Mouse (Mus musculus): ENCODE results near the gene Rgs7. TPM values are rescaled to one million over a fixed set of nuclear protein-coding genes. Genes with fewer than 3 reads are reported as not detected.

The Rgs7 gene
- polyA plus RNA-seq, 1 experiment from 2014 or later, result 58.2 TPM

DNA sequence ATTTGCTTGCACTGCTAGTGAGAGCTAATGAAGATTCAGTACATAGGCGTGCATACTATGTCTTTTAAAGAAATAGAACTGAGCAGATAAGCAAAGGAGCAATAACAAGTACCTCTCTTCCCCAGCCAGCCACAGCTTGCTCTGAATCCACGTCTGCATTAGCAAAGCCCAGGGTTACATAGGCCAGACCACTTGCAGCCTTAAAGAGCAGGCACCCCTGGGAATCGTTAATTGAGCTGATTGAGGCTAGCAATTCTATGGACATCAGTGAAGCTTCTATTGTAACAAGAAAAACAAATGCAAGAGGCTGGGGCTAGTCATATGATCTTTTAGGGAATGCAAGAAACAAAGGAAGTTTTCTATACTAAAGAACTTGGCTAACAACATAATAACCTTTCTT lies 81.9 kb downstream of the Rgs7 start:
- no peak overlapping the region for H3K4me3 ChIP-seq (ENCODE audit: low read depth, low read length)
- H3K9me3 ChIP-seq (ENCODE audit: control insufficient read depth, low read length), result no peaks in the 10 kb centered on the region
- H3K27ac ChIP-seq (ENCODE audit: low read depth, low read length), result no peak overlapping the region
- peaks cover 3% of the 10 kb centered on the region; the same call in 1 of the 2 replicates for H3K4me1 ChIP-seq (ENCODE audit: control insufficient read depth, insufficient read depth, low read length)
- no peak for ATAC-seq (ENCODE audit: low read depth)
- no peaks in the 10 kb centered on the region for H3K27me3 ChIP-seq (ENCODE audit: control insufficient read depth, insufficient read depth, low read length)
- WGBS, result 22% methylated on average over 3 of the region's 3 CpGs
- H3K36me3 ChIP-seq (ENCODE audit: control insufficient read depth, insufficient read depth, low read length), result no peaks in the 10 kb centered on the region
- H3K9ac ChIP-seq (replicated peaks; ENCODE audit: low read depth, low read length), result no peak overlapping the region
- H3K4me2 ChIP-seq (ENCODE audit: low read depth, low read length), result no peak overlapping the region

DNA sequence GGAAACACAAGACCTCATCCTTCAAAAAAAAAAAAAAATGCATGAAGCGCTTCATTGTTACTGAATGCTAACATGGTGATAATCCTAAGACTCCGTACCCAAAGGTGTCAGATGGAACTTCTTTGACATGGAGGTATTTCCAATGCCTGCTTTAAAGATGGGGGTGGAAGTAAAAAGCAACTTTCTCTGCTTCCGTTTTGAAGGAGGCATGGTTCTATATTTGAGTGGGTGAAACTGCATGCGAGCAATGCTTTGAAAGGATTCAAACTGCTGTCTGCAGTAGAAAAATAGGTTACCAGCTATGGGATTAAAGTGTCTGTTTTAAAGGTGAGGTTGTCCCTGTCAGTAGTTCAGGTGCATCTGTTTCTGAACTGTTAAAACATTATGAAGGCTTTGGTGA lies 100.4 kb downstream of the Rgs7 start:
- Histone ChIP-seq H3K4me2 (ENCODE audit: low read depth, low read length) (no peak overlapping the region), H3K4me3 (ENCODE audit: low read depth, low read length) (no peak overlapping the region), H3K27me3 (ENCODE audit: control insufficient read depth, insufficient read depth, low read length) (no peaks in the 10 kb centered on the region), H3K9me3 (ENCODE audit: control insufficient read depth, low read length) (no peaks in the 10 kb centered on the region), H3K9ac (replicated peaks; ENCODE audit: low read depth, low read length) (no peak overlapping the region), H3K27ac (ENCODE audit: low read depth, low read length) (no peak overlapping the region), H3K4me1 (ENCODE audit: control insufficient read depth, insufficient read depth, low read length) (no peaks in the 10 kb centered on the region), H3K36me3 (ENCODE audit: control insufficient read depth, insufficient read depth, low read length) (no peaks in the 10 kb centered on the region)
- 88% methylated on average over 4 of the region's 4 CpGs for WGBS
- no peak for ATAC-seq (ENCODE audit: low read depth)

DNA sequence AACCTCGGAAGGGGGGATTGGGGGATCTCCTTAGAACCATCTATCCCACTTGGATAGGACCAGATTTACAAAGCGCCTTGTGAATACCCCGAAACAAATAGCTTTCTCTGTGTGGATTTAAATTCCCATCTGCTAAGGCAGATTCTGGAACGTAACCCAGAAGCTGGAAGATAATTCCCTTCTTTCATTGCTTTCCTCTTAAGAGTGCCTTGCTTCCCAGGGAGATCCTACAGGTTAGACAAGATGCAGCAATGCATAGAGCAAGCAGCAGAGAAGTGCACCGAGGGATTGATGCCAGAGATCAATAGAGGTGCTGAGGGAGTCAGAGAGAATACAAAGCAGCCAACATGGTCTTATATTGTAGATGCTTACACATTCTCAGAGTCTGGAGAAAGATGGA lies 103.0 kb downstream of the Rgs7 start:
- Histone ChIP-seq H3K9ac (replicated peaks; ENCODE audit: low read depth, low read length) (no peak overlapping the region), H3K4me1 (ENCODE audit: control insufficient read depth, insufficient read depth, low read length) (peaks cover 6% of the 10 kb centered on the region; the same call in 1 of the 2 replicates), H3K27ac (ENCODE audit: low read depth, low read length) (no peak overlapping the region), H3K4me2 (ENCODE audit: low read depth, low read length) (no peak overlapping the region), H3K27me3 (ENCODE audit: control insufficient read depth, insufficient read depth, low read length) (no peaks in the 10 kb centered on the region), H3K36me3 (ENCODE audit: control insufficient read depth, insufficient read depth, low read length) (no peaks in the 10 kb centered on the region), H3K4me3 (ENCODE audit: low read depth, low read length) (no peak overlapping the region), H3K9me3 (ENCODE audit: control insufficient read depth, low read length) (no peaks in the 10 kb centered on the region)
- 77% methylated on average over 5 of the region's 5 CpGs for WGBS
- no peak for ATAC-seq (ENCODE audit: low read depth)

DNA sequence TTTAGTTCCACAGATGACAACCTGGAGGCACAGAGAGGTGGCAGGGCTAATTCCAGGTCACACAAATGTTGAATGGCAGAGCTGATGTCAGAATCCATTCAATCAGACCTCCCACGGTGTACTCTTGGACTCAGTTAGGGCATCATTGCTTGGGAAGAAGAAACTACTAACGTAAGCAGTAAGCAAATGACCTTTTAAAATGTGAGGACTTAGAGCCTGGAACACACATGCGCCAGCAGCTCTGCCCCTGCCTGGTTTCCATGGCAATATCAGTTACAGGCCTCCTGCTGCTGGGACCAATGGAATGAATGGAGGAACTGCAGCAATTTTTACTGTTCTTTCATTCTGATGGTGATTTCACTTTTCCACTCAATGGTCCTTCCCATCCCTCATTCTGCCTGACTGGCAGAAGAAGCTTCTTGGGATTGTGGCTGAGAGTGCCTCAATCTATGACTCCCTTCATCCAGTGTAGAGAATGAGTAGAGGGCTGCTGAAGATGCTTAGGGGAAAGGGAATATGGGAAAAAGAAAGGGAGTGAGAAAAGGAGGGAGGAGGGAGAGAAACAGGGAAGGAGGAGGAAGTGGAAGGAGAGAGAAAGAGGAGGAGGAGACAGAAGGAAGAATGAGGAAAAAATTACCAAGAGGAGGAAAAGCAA lies 106.6 kb downstream of the Rgs7 start:
- Histone ChIP-seq H3K9ac (replicated peaks; ENCODE audit: low read depth, low read length) (no peak overlapping the region), H3K4me1 (ENCODE audit: control insufficient read depth, insufficient read depth, low read length) (peaks cover 6% of the 10 kb centered on the region; the same call in 1 of the 2 replicates), H3K4me2 (ENCODE audit: low read depth, low read length) (no peak overlapping the region), H3K9me3 (ENCODE audit: control insufficient read depth, low read length) (no peaks in the 10 kb centered on the region), H3K4me3 (ENCODE audit: low read depth, low read length) (no peak overlapping the region), H3K36me3 (ENCODE audit: control insufficient read depth, insufficient read depth, low read length) (no peaks in the 10 kb centered on the region), H3K27ac (ENCODE audit: low read depth, low read length) (no peak overlapping the region), H3K27me3 (ENCODE audit: control insufficient read depth, insufficient read depth, low read length) (no peaks in the 10 kb centered on the region)
- WGBS, result 6% methylated on average over 3 of the region's 3 CpGs
- ATAC-seq (ENCODE audit: low read depth), result peak; percentile 94

DNA sequence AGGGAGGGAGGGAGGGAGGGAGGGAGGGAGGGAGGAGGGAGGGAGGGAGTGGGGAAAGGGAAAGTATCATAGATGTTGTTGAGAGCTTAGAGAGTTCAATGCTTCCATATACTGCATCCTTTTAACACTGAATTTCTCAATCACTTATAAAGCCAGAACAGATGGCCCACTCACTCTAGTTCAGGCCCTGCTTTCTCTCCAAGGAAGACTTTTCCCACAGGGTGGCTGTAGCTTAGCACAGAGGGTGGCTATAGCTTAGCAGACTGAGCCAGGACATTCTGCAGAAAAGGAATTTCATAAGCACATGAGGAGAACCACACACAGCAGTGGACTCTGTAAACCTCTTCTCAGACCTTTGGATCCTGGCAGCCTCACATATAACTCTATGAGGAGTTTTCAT lies 119.7 kb downstream of the Rgs7 start:
- Histone ChIP-seq H3K36me3 (ENCODE audit: control insufficient read depth, insufficient read depth, low read length) (no peaks in the 10 kb centered on the region), H3K9me3 (ENCODE audit: control insufficient read depth, low read length) (no peaks in the 10 kb centered on the region), H3K27ac (ENCODE audit: low read depth, low read length) (no peak overlapping the region), H3K4me2 (ENCODE audit: low read depth, low read length) (no peak overlapping the region), H3K9ac (replicated peaks; ENCODE audit: low read depth, low read length) (no peak overlapping the region), H3K4me3 (ENCODE audit: low read depth, low read length) (no peak overlapping the region), H3K27me3 (ENCODE audit: control insufficient read depth, insufficient read depth, low read length) (no peaks in the 10 kb centered on the region), H3K4me1 (ENCODE audit: control insufficient read depth, insufficient read depth, low read length) (no peaks in the 10 kb centered on the region)
- ATAC-seq (ENCODE audit: low read depth), result no peak

DNA sequence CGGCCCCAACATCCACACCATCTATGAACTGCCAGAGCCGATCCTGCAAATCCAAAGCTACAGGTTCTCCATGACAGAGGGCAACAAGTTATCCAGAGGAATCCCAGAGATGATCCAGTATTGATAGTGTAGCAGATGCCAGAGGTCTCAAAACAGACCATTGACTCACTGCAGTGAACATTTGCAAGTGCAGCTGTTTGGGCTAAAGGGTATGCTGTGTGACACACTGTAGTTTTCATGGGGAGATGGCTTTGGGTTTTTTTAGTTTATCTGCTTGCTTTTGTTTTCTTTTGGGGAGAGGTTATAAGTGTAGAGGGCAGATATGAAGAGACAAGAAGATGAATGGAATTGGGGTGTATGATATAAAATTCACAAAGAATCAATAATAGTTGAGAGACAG lies 124.2 kb downstream of the Rgs7 start:
- Histone ChIP-seq H3K36me3 (ENCODE audit: control insufficient read depth, insufficient read depth, low read length) (no peaks in the 10 kb centered on the region), H3K9me3 (ENCODE audit: control insufficient read depth, low read length) (no peaks in the 10 kb centered on the region), H3K27me3 (ENCODE audit: control insufficient read depth, insufficient read depth, low read length) (no peaks in the 10 kb centered on the region), H3K4me1 (ENCODE audit: control insufficient read depth, insufficient read depth, low read length) (no peaks in the 10 kb centered on the region), H3K9ac (replicated peaks; ENCODE audit: low read depth, low read length) (no peak overlapping the region), H3K4me2 (ENCODE audit: low read depth, low read length) (no peak overlapping the region), H3K27ac (ENCODE audit: low read depth, low read length) (no peak overlapping the region), H3K4me3 (ENCODE audit: low read depth, low read length) (no peak overlapping the region)
- ATAC-seq (ENCODE audit: low read depth), result no peak
- 93% methylated on average over 2 of the region's 2 CpGs for WGBS

DNA sequence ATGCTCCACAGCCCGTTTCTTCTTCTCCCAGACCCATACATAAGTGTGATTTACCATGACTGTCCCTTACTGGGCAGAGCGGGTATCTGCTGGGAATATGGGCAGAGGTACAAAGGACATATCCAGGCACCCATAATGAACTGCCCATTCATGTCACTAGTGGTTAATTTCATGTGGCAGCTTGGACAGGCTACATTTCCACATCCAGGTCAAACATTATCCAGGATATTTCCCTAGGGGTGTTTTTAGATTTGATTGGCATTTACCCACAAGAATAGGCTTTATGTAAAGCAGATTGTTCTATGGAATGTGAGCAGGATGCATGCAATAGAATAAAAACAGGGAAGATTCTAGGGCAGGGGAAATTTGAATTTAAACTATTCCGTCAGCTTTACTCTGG lies 128.7 kb downstream of the Rgs7 start:
- H3K9ac ChIP-seq (replicated peaks; ENCODE audit: low read depth, low read length), result no peak overlapping the region
- WGBS, result 68% methylated on average over 3 of the region's 3 CpGs
- no peak for ATAC-seq (ENCODE audit: low read depth)
- H3K27me3 ChIP-seq (ENCODE audit: control insufficient read depth, insufficient read depth, low read length), result no peaks in the 10 kb centered on the region
- H3K27ac ChIP-seq (ENCODE audit: low read depth, low read length), result no peak overlapping the region
- H3K9me3 ChIP-seq (ENCODE audit: control insufficient read depth, low read length), result no peaks in the 10 kb centered on the region
- H3K4me1 ChIP-seq (ENCODE audit: control insufficient read depth, insufficient read depth, low read length), result no peaks in the 10 kb centered on the region
- no peak overlapping the region for H3K4me3 ChIP-seq (ENCODE audit: low read depth, low read length)
- no peak overlapping the region for H3K4me2 ChIP-seq (ENCODE audit: low read depth, low read length)
- H3K36me3 ChIP-seq (ENCODE audit: control insufficient read depth, insufficient read depth, low read length), result no peaks in the 10 kb centered on the region

DNA sequence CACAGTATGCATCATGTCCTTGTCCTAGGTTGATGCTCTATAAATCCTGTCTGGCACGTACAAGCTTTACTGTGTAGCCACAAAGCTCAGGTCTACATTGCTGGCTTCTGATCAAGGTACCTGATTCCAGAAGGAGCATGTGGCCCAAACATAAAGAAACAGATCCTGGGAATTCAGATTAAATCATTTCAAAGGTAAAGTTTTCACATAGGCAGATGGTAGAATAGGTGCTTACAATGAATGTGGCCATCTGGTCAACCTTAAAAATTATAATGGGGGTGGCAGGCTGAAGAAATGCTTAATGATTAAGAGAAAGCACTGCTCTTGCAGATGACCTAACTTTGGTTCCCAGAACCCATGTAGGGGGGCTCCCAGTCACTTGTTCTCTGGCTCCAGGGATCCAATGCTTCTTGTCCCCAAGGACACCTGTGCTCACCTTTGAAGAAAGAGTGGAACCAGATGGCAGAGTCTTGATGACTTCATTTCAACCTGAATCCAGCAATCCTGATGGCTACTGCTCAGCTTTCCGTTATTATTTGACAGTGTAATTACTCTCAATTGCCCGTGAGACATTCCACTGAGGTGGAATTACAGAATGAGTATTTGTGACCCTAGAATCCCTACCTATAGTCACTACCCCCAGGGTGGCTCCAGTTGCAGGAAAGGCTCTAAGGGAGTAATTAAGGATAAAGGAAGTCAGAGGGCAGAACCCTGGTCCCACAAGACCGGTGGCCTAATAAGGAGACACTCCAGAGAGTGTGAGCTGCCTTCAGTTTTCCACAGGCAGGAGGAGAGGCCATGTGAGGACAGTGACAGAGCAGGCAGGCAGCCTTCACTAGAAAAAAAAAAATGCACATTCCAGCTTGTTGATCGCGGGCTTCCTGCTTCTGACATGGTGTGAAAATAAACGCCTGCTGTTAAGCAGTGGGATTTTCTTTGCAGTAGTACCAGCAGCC lies 132.6 kb downstream of the Rgs7 start:
- Histone ChIP-seq H3K4me2 (ENCODE audit: low read depth, low read length) (no peak overlapping the region), H3K9ac (replicated peaks; ENCODE audit: low read depth, low read length) (no peak overlapping the region), H3K27me3 (ENCODE audit: control insufficient read depth, insufficient read depth, low read length) (no peaks in the 10 kb centered on the region), H3K27ac (ENCODE audit: low read depth, low read length) (no peak overlapping the region), H3K9me3 (ENCODE audit: control insufficient read depth, low read length) (no peaks in the 10 kb centered on the region), H3K4me1 (ENCODE audit: control insufficient read depth, insufficient read depth, low read length) (no peaks in the 10 kb centered on the region), H3K4me3 (ENCODE audit: low read depth, low read length) (no peak overlapping the region), H3K36me3 (ENCODE audit: control insufficient read depth, insufficient read depth, low read length) (no peaks in the 10 kb centered on the region)
- ATAC-seq (ENCODE audit: low read depth), result no peak
- WGBS, result 51% methylated on average over 7 of the region's 7 CpGs

DNA sequence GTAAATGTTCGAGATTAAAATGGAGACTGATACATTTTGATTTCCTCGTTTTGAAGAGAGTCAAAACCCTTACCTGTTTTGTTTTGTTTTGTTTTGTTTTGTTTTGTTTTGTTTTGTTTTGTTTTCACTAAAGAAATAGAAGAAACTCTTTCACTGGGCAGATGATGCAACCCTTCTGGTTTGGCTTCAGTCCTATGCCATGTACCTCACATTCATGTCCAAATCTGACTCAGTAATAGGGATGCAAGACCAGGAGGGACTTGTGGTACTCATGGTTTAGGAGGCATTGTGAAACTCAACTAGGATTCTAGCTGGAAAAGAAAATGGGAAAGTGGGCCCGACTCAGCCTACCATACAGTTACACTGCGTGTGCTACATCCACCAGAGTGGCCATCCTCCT lies 139.4 kb downstream of the Rgs7 start:
- ATAC-seq (ENCODE audit: low read depth), result no peak
- Histone ChIP-seq H3K4me3 (ENCODE audit: low read depth, low read length) (no peak overlapping the region), H3K9me3 (ENCODE audit: control insufficient read depth, low read length) (no peaks in the 10 kb centered on the region), H3K4me1 (ENCODE audit: control insufficient read depth, insufficient read depth, low read length) (no peaks in the 10 kb centered on the region), H3K9ac (replicated peaks; ENCODE audit: low read depth, low read length) (no peak overlapping the region), H3K27me3 (ENCODE audit: control insufficient read depth, insufficient read depth, low read length) (no peaks in the 10 kb centered on the region), H3K27ac (ENCODE audit: low read depth, low read length) (no peak overlapping the region), H3K36me3 (ENCODE audit: control insufficient read depth, insufficient read depth, low read length) (no peaks in the 10 kb centered on the region), H3K4me2 (ENCODE audit: low read depth, low read length) (no peak overlapping the region)
- WGBS, result 85% methylated on average over 4 of the region's 4 CpGs

Data from neural tube, embryonic 14.5 days (tissue).